Mouse (Mus musculus) lung, postnatal 0 days (tissue): ENCODE data around the gene Cd37. TPM values are rescaled to one million over a fixed set of nuclear protein-coding genes. Genes with fewer than 3 reads are reported as not detected.

Experiments
- ATAC-seq: fragments of 200-750 bp; cut with Nextera tagmentation; 2 replicates; pipeline ENCODE4 v1.8.0; 2017; ENCODE audit warnings: moderate library complexity
- DNase-seq: peaks from one replicate; pipeline ENCODE4 v3.0.0-alpha.2; 2016; ENCODE audit warnings: low spot score
- H3K27ac ChIP-seq: fragments of 300-500 bp; sonication (generic); 2 replicates; pipeline ENCODE4 v1.5.1; 2014; ENCODE audit warnings: antibody characterized with exemption, mild to moderate bottlenecking, low read length, mixed read lengths
- H3K27me3 ChIP-seq: fragments of 300-500 bp; sonication (generic); replicated peaks from 2 replicates; pipeline ENCODE4 v1.6.1; 2014; ENCODE audit warnings: low read length, mixed read lengths; ENCODE audit not compliant: insufficient read depth
- H3K36me3 ChIP-seq: fragments of 300-500 bp; sonication (generic); 2 replicates; pipeline ENCODE4 v1.6.1; 2014; ENCODE audit warnings: low read length, mixed read lengths; ENCODE audit not compliant: insufficient read depth
- H3K4me1 ChIP-seq: fragments of 300-500 bp; sonication (generic); 2 replicates; pipeline ENCODE4 v1.6.1; 2014; ENCODE audit warnings: antibody characterized with exemption, low read depth, low read length, mixed read lengths; ENCODE audit not compliant: insufficient read depth
- H3K4me2 ChIP-seq: fragments of 300-500 bp; sonication (generic); replicated peaks from 2 replicates; pipeline ENCODE4 v1.6.1; 2014; ENCODE audit warnings: low read depth, mild to moderate bottlenecking, low read length, moderate library complexity, mixed read lengths
- H3K4me3 ChIP-seq: fragments of 300-500 bp; sonication (generic); 2 replicates; pipeline ENCODE4 v1.5.1; 2014; ENCODE audit warnings: low read depth, low read length
- H3K9ac ChIP-seq: fragments of 300-500 bp; sonication (generic); replicated peaks from 2 replicates; pipeline ENCODE4 v1.6.1; 2014; ENCODE audit warnings: low read depth, mild to moderate bottlenecking
- H3K9me3 ChIP-seq: fragments of 300-500 bp; sonication (generic); 2 replicates; pipeline ENCODE4 v1.6.1; 2016; ENCODE audit warnings: low read length, mixed read lengths
- CTCF ChIP-seq: IDR thresholded peaks from 2 replicates; pipeline ENCODE4 v1.5.1; 2016; ENCODE audit warnings: antibody characterized with exemption, mild to moderate bottlenecking
- EP300 ChIP-seq: IDR thresholded peaks from 2 replicates; pipeline ENCODE4 v1.6.1; 2016; ENCODE audit warnings: antibody characterized with exemption, mild to moderate bottlenecking, control low read depth
- WGBS: fragments of 180-500 bp; shearing (Covaris S2); extraction: QIAGEN DNeasy Blood & Tissue Kit; methylation state at CpG from one replicate; pipeline ENCODE4 v1.1.7; 2014; 5-methylcytosine and 5-hydroxymethylcytosine counted together
- polyA plus RNA-seq: library from polyadenylated mRNA; unstranded; fragments of >200 nt; fragmentation: Nextera tagmentation; extraction: Ambion mirVana; gene quantifications from 2 replicates; pipeline ENCODE4 v1.2.1, GENCODE M21; 2015

Gene Cd37
- polyA plus RNA-seq, 1 experiment from 2014 or later: 9.1 TPM

DNA sequence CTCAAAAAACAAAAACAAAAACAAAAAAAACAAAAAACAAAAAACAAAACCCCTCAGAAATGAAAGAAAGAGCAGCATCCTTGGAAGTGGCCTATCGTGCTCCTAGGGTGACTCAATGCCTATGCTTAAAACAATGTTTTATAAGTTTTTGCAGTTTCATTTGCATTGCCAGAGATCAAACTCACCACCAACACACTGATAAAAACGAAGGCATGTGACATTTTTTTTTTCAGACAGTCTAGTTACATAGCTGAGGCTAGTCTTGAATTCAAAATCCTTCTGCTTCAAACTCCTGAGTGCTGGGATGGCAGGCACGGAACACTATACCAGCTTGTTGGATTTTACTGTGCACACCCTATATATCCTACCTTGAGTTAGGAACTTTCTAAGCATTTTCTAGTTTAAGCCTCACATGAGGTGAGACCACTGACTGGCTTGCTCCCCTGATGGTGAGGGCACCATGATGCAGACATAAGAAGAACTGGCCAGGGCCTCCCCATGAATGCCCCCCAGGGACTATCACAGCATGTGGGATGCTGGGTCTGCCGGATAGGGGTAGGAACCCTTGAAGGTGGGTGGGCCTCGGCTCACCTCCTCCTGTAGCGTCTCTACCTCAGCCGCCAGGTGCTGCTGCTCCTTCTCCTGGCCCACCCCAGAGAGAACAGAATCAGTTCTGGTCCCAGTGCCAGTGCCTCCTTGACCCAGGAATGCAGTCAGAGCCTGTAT is 46.2 kb downstream of the Cd37 start:
- H3K9me3 ChIP-seq: no peaks in the 10 kb centered on the region
- H3K4me1 ChIP-seq: no peaks in the 10 kb centered on the region
- 71% methylated on average over 7 of the region's 7 CpGs for WGBS
- no peak for TF ChIP-seq EP300
- no peak for TF ChIP-seq CTCF
- no peaks in the 10 kb centered on the region for H3K36me3 ChIP-seq
- H3K27me3 ChIP-seq: peaks cover 4% of the 10 kb centered on the region; the same call in 1 of the 2 replicates
- DNase-seq (no peak), ATAC-seq (no peak)
- no peak overlapping the region for H3K4me2 ChIP-seq
- no peak overlapping the region for H3K9ac ChIP-seq
- H3K27ac ChIP-seq: no peak overlapping the region
- no peak overlapping the region for H3K4me3 ChIP-seq

DNA sequence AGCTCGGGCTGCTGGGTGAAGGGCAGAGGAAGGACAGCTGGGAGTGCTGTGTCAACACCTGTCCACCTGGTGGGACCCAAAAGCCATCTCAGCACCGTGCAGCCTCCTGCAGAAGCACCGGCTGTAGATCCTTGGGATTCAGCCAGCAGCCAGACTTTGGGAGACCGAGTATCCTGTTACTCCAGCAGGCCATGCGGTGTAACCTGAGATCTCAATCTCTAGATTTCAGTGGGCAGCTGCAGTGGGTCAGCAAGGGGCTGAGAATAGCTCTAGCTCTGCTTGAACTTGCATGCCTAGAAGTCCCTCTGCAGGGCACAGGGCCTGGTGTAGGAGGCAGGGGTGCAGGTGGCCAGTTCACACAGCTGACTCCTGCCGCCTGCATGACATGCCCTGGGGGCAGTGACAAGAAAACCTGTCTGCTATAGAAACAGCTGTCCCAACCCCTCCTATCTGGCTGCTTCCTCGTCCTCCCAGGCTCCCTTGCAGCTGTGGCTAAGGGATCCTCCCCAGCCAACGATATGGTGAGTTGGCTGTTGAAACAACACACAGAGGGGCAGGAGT is 47.0 kb downstream of the Cd37 start:
- no peak for DNase-seq
- no peak for ATAC-seq
- WGBS: 9% methylated on average over 8 of the region's 8 CpGs

DNA sequence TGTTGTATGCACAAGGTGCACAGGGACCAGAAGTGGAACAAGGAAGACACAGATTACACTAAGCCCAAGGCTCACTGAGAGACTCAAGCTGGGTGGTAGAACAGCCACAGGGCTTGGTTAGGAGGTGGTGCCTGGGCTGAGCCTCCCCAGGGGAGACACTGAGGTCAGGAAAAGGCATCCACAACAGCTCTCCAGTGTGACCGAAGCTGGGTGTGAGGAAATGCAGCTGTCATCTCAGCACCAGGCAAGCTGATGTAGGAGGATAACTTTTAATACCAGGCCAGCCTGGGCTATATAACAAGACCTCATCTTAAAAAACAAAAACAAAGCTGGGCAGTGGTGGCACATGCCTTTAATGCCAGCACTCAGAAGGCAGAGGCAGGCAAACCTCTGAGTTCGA is 47.8 kb downstream of the Cd37 start:
- Histone ChIP-seq H3K36me3 (no peaks in the 10 kb centered on the region), H3K9me3 (no peaks in the 10 kb centered on the region), H3K9ac (no peak overlapping the region), H3K4me3 (no peak overlapping the region), H3K4me1 (no peaks in the 10 kb centered on the region), H3K4me2 (no peak overlapping the region), H3K27ac (no peak overlapping the region), H3K27me3 (peaks cover 4% of the 10 kb centered on the region)
- DNase-seq: no peak
- WGBS: 48% methylated on average over 2 of the region's 2 CpGs
- no peak for TF ChIP-seq EP300
- no peak for TF ChIP-seq CTCF
- ATAC-seq: no peak

More for the DNA sequence above, 47.0 kb downstream of the Cd37 start:
- no peak overlapping the region for H3K9ac ChIP-seq
- H3K4me2 ChIP-seq: no peak overlapping the region
- no peak overlapping the region for H3K27ac ChIP-seq
- no peaks in the 10 kb centered on the region for H3K4me1 ChIP-seq
- TF ChIP-seq EP300: no peak
- TF ChIP-seq CTCF: no peak
- no peak overlapping the region for H3K4me3 ChIP-seq
- H3K27me3 ChIP-seq: peaks cover 4% of the 10 kb centered on the region
- no peaks in the 10 kb centered on the region for H3K9me3 ChIP-seq
- no peaks in the 10 kb centered on the region for H3K36me3 ChIP-seq

DNA sequence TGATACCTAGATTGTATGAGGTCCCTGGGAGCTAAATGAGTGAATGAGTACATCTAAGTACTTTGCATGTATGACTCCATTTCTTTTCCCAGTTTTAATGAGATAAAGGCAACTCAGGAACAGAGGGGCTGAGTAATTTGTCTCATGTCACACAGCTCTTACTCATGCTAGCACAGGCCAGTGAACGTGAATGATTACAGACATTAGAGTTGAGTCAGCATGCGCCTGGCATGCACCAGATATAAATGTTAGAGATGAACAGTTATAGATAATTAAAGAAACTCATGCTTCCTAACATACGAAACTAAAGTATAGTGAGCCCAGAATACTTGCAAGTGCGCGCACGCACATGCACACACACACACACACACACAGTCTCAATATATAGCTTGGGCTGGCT is 48.7 kb downstream of the Cd37 start:
- ATAC-seq (no peak), DNase-seq (no peak)
- Histone ChIP-seq H3K4me1 (no peaks in the 10 kb centered on the region), H3K36me3 (no peaks in the 10 kb centered on the region), H3K27me3 (peaks cover 10% of the 10 kb centered on the region), H3K27ac (no peak overlapping the region), H3K4me2 (no peak overlapping the region), H3K9ac (no peak overlapping the region), H3K9me3 (no peaks in the 10 kb centered on the region), H3K4me3 (no peak overlapping the region)
- TF ChIP-seq CTCF (no peak), EP300 (no peak)
- WGBS: 87% methylated on average over 6 of the region's 6 CpGs

DNA sequence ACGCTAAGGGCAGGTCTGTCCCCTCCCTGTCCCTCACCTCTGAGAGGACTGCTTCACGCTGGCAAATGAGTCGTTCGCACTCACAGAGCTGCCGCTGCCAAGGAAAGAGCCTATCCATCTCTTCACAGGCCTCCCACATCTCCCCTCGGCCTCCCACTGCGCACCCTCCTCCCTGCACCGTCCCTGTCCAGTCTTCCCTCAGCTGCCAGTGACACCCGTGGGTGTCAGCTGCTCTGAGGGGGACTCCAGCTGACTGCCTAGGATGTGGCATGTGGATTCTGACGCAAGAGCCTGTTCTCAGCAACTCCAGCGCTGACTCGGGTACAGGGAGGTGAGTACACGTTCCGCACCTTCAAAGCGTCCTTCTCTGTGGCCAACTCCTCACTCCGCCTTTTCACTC is 49.3 kb downstream of the Cd37 start:
- DNase-seq: no peak
- no peak overlapping the region for H3K27ac ChIP-seq
- H3K36me3 ChIP-seq: no peaks in the 10 kb centered on the region
- H3K4me1 ChIP-seq: no peaks in the 10 kb centered on the region
- no peak overlapping the region for H3K4me2 ChIP-seq
- no peaks in the 10 kb centered on the region for H3K9me3 ChIP-seq
- 41% methylated on average over 16 of the region's 16 CpGs for WGBS
- H3K27me3 ChIP-seq: peaks cover 10% of the 10 kb centered on the region
- ATAC-seq: no peak
- no peak overlapping the region for H3K4me3 ChIP-seq
- TF ChIP-seq CTCF (no peak), EP300 (no peak)
- no peak overlapping the region for H3K9ac ChIP-seq

DNA sequence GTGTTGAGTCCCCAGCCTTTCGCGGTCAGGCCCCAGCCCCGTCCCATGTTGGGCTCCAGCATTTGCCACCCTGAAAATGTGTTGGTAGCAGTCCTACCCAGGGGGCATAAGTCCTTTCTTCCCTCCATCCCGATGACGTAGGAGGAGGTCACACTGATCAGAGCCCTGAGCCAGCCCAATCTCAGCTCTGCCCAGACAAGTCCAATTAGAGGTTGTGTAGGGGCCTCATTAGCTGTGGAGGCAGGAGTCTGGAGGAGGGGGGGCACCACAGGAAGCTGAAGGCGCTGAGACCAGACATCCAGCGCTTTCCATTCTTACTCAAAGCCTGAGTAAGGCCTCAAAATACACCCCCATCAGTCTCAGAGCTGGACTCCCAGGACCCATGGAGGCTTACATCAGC is 53.0 kb downstream of the Cd37 start:
- H3K4me1 ChIP-seq: peaks cover 4% of the 10 kb centered on the region; the same call in 1 of the 2 replicates
- no peak overlapping the region for H3K4me2 ChIP-seq
- no peak overlapping the region for H3K27ac ChIP-seq
- ATAC-seq: no peak
- 72% methylated on average over 7 of the region's 7 CpGs for WGBS
- H3K9ac ChIP-seq: no peak overlapping the region
- H3K36me3 ChIP-seq: no peaks in the 10 kb centered on the region
- peaks cover 39% of the 10 kb centered on the region for H3K27me3 ChIP-seq
- TF ChIP-seq EP300 (no peak), CTCF (no peak)
- no peak for DNase-seq
- H3K4me3 ChIP-seq: no peak overlapping the region
- no peaks in the 10 kb centered on the region for H3K9me3 ChIP-seq
